9 mouse cellular contexts compared by ENCODE assay signal in genomic region chr8:105820925-105821324, GRCm38 (mm10). TPM values are rescaled to one million over a fixed set of nuclear protein-coding genes. Genes with fewer than 3 reads are reported as not detected.
A peak's percentile ranks its signal among the peaks of the same experiment; 100 is the strongest.
DNase-seq lines count a peak whose midpoint lies in the region; ATAC-seq and TF ChIP-seq lines count a peak whose summit lies in the region.
"Had no signal": no experiment of that assay in that cellular context is flagged by ENCODE, and none has a peak within 500 bp of the region (broad histone marks: within the 10 kb centered on the region; RNA-seq: fewer than 3 reads in every experiment).

No protein-coding gene starts in this region.

- WGBS in heart, embryonic 11.5 days (ENCODE audit: insufficient replicate concordance) = 93% methylated on average over 1 of the region's 1 CpGs
- WGBS in liver, embryonic 14.5 days (ENCODE audit: insufficient replicate concordance) = 6% methylated on average over 1 of the region's 1 CpGs
- 89% methylated on average over 1 of the region's 1 CpGs for WGBS in forebrain, embryonic 12.5 days

- peak; percentile 95 for ATAC-seq in G1E (ENCODE audit: extremely low read depth, insufficient number of reproducible peaks, low FRiP score, poor library complexity, severe bottlenecking)
- peak; percentile 91 for ATAC-seq in heart, embryonic 11.5 days (replicated peaks; ENCODE audit: insufficient number of reproducible peaks, low FRiP score, low TSS enrichment)
- ATAC-seq in liver, embryonic 14.5 days (ENCODE audit: insufficient read depth) = peak; percentile 96
- ATAC-seq in forebrain, embryonic 12.5 days (ENCODE audit: low FRiP score) = no peak
- ATAC-seq: forebrain, embryonic 16.5 days had no signal

- 0 out of 2 replicates have a peak overlapping the region, but pooled peaks have one; percentile 28 for H3K9ac ChIP-seq in heart, embryonic 11.5 days (ENCODE audit: low read depth, low read length)
- peak overlapping the region; percentile 79 for H3K9ac ChIP-seq in liver, embryonic 14.5 days (replicated peaks)
- no peak overlapping the region for H3K9ac ChIP-seq in forebrain, embryonic 12.5 days

- peak overlapping the region; percentile 2; the same call in 1 of the 2 replicates for H3K4me2 ChIP-seq in heart, embryonic 11.5 days
- H3K4me2 ChIP-seq in liver, embryonic 14.5 days (ENCODE audit: low read depth) = peak overlapping the region; percentile 92
- no peak overlapping the region for H3K4me2 ChIP-seq in forebrain, embryonic 12.5 days

- no peaks in the 10 kb centered on the region for H3K27me3 ChIP-seq in G1E (ENCODE audit: insufficient read depth, low read length)
- H3K27me3 ChIP-seq in heart, embryonic 11.5 days (ENCODE audit: control insufficient read depth, insufficient read depth, low read length) = no peaks in the 10 kb centered on the region
- H3K27me3 ChIP-seq in liver, embryonic 14.5 days (ENCODE audit: control insufficient read depth, insufficient read depth, low read length) = no peaks in the 10 kb centered on the region
- H3K27me3 ChIP-seq in forebrain, embryonic 12.5 days = no peaks in the 10 kb centered on the region

- H3K9me3 ChIP-seq in G1E (replicated peaks) = no peaks in the 10 kb centered on the region
- no peaks in the 10 kb centered on the region for H3K9me3 ChIP-seq in heart, embryonic 11.5 days (replicated peaks; ENCODE audit: control insufficient read depth, low read length)
- no peaks in the 10 kb centered on the region for H3K9me3 ChIP-seq in liver, embryonic 14.5 days (ENCODE audit: control insufficient read depth, low read length)
- H3K9me3 ChIP-seq in forebrain, embryonic 12.5 days = no peaks in the 10 kb centered on the region

- peak overlapping the region; percentile 41; the same call in 1 of the 2 replicates for H3K4me3 ChIP-seq in G1E (ENCODE audit: low read depth, low read length)
- no peak overlapping the region for H3K4me3 ChIP-seq in heart, embryonic 11.5 days (ENCODE audit: low read depth, low read length)
- H3K4me3 ChIP-seq in liver, embryonic 14.5 days (ENCODE audit: insufficient read depth in 1 of 2, low read depth in 2 of 2, low read length in 2 of 2) = peak overlapping the region; percentile 62 to 100
- no peak overlapping the region for H3K4me3 ChIP-seq in forebrain, embryonic 12.5 days (replicated peaks)

- TF ChIP-seq CTCF in G1E (IDR thresholded peaks at IDR 0.05; ENCODE audit: low read depth, low read length) = no peak
- TF ChIP-seq CTCF in liver, embryonic 14.5 days (IDR thresholded peaks at IDR 0.05; ENCODE audit: low read depth) = peak; percentile 33; the same call in 1 of the 2 replicates

- H3K27ac ChIP-seq in heart, embryonic 11.5 days (ENCODE audit: low read depth, low read length) = peak overlapping the region; percentile 78
- H3K27ac ChIP-seq in liver, embryonic 14.5 days = peak overlapping the region; percentile 100
- no peak overlapping the region for H3K27ac ChIP-seq in forebrain, embryonic 12.5 days

- peak; percentile 100 for TF ChIP-seq EP300 in liver, embryonic 14.5 days (IDR thresholded peaks at IDR 0.05; ENCODE audit: low read depth)

- peak; percentile 80 for DNase-seq in G1E (ENCODE audit: low spot score)
- peak; percentile 82 for DNase-seq in MEL-GATA-1-ER (ENCODE audit: extremely low read depth, low read depth)
- DNase-seq in liver, embryonic 14.5 days (ENCODE audit: low read depth in 3 of 3, low spot score in 3 of 3) = peak; percentile 98 to 99 (median 99)
- DNase-seq in kidney, adult 9 months = no peak
- DNase-seq in MN1 (ENCODE audit: low spot score) = no peak
- DNase-seq: cerebellum, postnatal 14 days had no signal

- peaks cover 84% of the 10 kb centered on the region for H3K4me1 ChIP-seq in G1E (ENCODE audit: insufficient read depth, low read depth, low read length)
- H3K4me1 ChIP-seq in heart, embryonic 11.5 days (ENCODE audit: control insufficient read depth, insufficient read depth, low read length) = peaks cover 5% of the 10 kb centered on the region
- H3K4me1 ChIP-seq in liver, embryonic 14.5 days (replicated peaks; ENCODE audit: control insufficient read depth in 2 of 2, insufficient read depth in 2 of 2, low read length in 1 of 2) = peaks cover 56 to 72% of the 10 kb centered on the region in 2 experiments
- H3K4me1 ChIP-seq in forebrain, embryonic 12.5 days = peaks cover 8% of the 10 kb centered on the region

- peaks cover 83% of the 10 kb centered on the region for H3K36me3 ChIP-seq in G1E (replicated peaks)
- H3K36me3 ChIP-seq in heart, embryonic 11.5 days (ENCODE audit: control insufficient read depth, insufficient read depth, low read length) = peaks cover 14% of the 10 kb centered on the region
- H3K36me3 ChIP-seq in liver, embryonic 14.5 days (replicated peaks; ENCODE audit: control insufficient read depth, insufficient read depth, low read depth) = peaks cover 84% of the 10 kb centered on the region
- H3K36me3 ChIP-seq in forebrain, embryonic 12.5 days (replicated peaks) = peaks cover 57% of the 10 kb centered on the region

RNA-seq across cellular contexts. Expression of gene Ranbp10, which starts 6.2 kb away (rescaled TPM):
- total RNA-seq in G1E (2014; fragmentation: Nextera tagmentation) (35.6 and 114 TPM in 2 replicates), G1E (2017) (12.5 and 14.3 TPM in 2 replicates)
- polyA plus RNA-seq in G1E (2012) = 22.1 and 29.3 TPM in 2 replicates
- polyA plus RNA-seq in heart, embryonic 11.5 days (2014; fragmentation: Nextera tagmentation; extraction: Ambion mirVana) = 11.4 and 14.3 TPM in 2 replicates
- 57.2 and 60.6 TPM in 2 replicates for polyA plus RNA-seq in liver, embryonic 14.5 days (2012; rRNA removed)
- polyA plus RNA-seq in liver, embryonic 14.5 days (2014; fragmentation: Nextera tagmentation; extraction: Ambion mirVana) = 37.0 and 42.0 TPM in 2 replicates
- 14.5 and 14.6 TPM in 2 replicates for polyA plus RNA-seq in forebrain, embryonic 12.5 days (2016; fragmentation: Nextera tagmentation; extraction: Ambion mirVana)

RNA-seq across cellular contexts. Expression of gene Tsnaxip1, which starts 6.6 kb away (rescaled TPM):
- total RNA-seq in G1E (2014; fragmentation: Nextera tagmentation) (not detected in 2 replicates), G1E (2017) (0.06 and 0.16 TPM in 2 replicates)
- not detected in 2 replicates for polyA plus RNA-seq in G1E (2012)
- 0.07 and 0.13 TPM in 2 replicates for polyA plus RNA-seq in heart, embryonic 11.5 days (2014; fragmentation: Nextera tagmentation; extraction: Ambion mirVana)
- 0.04 and 0.06 TPM in 2 replicates for polyA plus RNA-seq in liver, embryonic 14.5 days (2012; rRNA removed)
- 0.06 TPM in 1 of 2 replicates, not detected in the other for polyA plus RNA-seq in liver, embryonic 14.5 days (2014; fragmentation: Nextera tagmentation; extraction: Ambion mirVana)
- polyA plus RNA-seq in forebrain, embryonic 12.5 days (2016; fragmentation: Nextera tagmentation; extraction: Ambion mirVana) = 0.12 and 0.51 TPM in 2 replicates

RNA-seq across cellular contexts. Expression of gene Cenpt, which starts 32.2 kb away (rescaled TPM):
- 25.2 and 31.4 TPM in 2 replicates for total RNA-seq in G1E (2014; fragmentation: Nextera tagmentation)
- 14.4 and 14.6 TPM in 2 replicates for total RNA-seq in G1E (2017)
- 12.7 and 12.9 TPM in 2 replicates for polyA plus RNA-seq in G1E (2012)
- 45.7 and 47.9 TPM in 2 replicates for polyA plus RNA-seq in heart, embryonic 11.5 days (2014; fragmentation: Nextera tagmentation; extraction: Ambion mirVana)
- 24.6 and 25.4 TPM in 2 replicates for polyA plus RNA-seq in liver, embryonic 14.5 days (2012; rRNA removed)
- polyA plus RNA-seq in liver, embryonic 14.5 days (2014; fragmentation: Nextera tagmentation; extraction: Ambion mirVana) = 15.0 and 18.2 TPM in 2 replicates
- 67.1 and 70.7 TPM in 2 replicates for polyA plus RNA-seq in forebrain, embryonic 12.5 days (2016; fragmentation: Nextera tagmentation; extraction: Ambion mirVana)

RNA-seq across cellular contexts. Expression of gene Thap11, which starts 34.0 kb away (rescaled TPM):
- total RNA-seq in G1E (2014; fragmentation: Nextera tagmentation) (18.1 and 22.5 TPM in 2 replicates), G1E (2017) (35.8 and 42.5 TPM in 2 replicates)
- 31.7 and 34.2 TPM in 2 replicates for polyA plus RNA-seq in G1E (2012)
- 47.2 and 49.8 TPM in 2 replicates for polyA plus RNA-seq in heart, embryonic 11.5 days (2014; fragmentation: Nextera tagmentation; extraction: Ambion mirVana)
- polyA plus RNA-seq in liver, embryonic 14.5 days (2012; rRNA removed) = 26.2 TPM in 2 replicates
- 25.5 and 29.5 TPM in 2 replicates for polyA plus RNA-seq in liver, embryonic 14.5 days (2014; fragmentation: Nextera tagmentation; extraction: Ambion mirVana)
- 80.4 and 81.9 TPM in 2 replicates for polyA plus RNA-seq in forebrain, embryonic 12.5 days (2016; fragmentation: Nextera tagmentation; extraction: Ambion mirVana)

RNA-seq across cellular contexts. Expression of gene Nutf2, which starts 39.5 kb away (rescaled TPM):
- total RNA-seq in G1E (2014; fragmentation: Nextera tagmentation) (378 and 465 TPM in 2 replicates), G1E (2017) (87.1 and 116 TPM in 2 replicates)
- 284 and 322 TPM in 2 replicates for polyA plus RNA-seq in G1E (2012)
- polyA plus RNA-seq in heart, embryonic 11.5 days (2014; fragmentation: Nextera tagmentation; extraction: Ambion mirVana) = 231 and 265 TPM in 2 replicates
- 40.5 and 83.2 TPM in 2 replicates for polyA plus RNA-seq in liver, embryonic 14.5 days (2012; rRNA removed)
- 139 TPM in 2 replicates for polyA plus RNA-seq in liver, embryonic 14.5 days (2014; fragmentation: Nextera tagmentation; extraction: Ambion mirVana)
- polyA plus RNA-seq in forebrain, embryonic 12.5 days (2016; fragmentation: Nextera tagmentation; extraction: Ambion mirVana) = 275 and 317 TPM in 2 replicates

Comparison
In these comparisons a context has a peak if more than half of its experiments do, and no peak if none do; other contexts are left out.
1. DNase-seq: peak in G1E (single experiment), MEL-GATA-1-ER (single experiment) and liver, embryonic 14.5 days (3 of 3); none in kidney, adult 9 months (single experiment) and MN1 (single experiment).
2. H3K4me3 ChIP-seq: peak in G1E (single experiment) and liver, embryonic 14.5 days (2 of 2); none in heart, embryonic 11.5 days (single experiment) and forebrain, embryonic 12.5 days (single experiment).